Mouse (Mus musculus) mature B cell (primary cell): ENCODE data around the gene Inf2.

Experiments used
- in situ Hi-C: fragments of 300-500 bp; cut with MboI; formaldehyde crosslinking; loops from 2 replicates; pipeline ENCODE4 v1.14.3; 2019

The Inf2 gene

DNA sequence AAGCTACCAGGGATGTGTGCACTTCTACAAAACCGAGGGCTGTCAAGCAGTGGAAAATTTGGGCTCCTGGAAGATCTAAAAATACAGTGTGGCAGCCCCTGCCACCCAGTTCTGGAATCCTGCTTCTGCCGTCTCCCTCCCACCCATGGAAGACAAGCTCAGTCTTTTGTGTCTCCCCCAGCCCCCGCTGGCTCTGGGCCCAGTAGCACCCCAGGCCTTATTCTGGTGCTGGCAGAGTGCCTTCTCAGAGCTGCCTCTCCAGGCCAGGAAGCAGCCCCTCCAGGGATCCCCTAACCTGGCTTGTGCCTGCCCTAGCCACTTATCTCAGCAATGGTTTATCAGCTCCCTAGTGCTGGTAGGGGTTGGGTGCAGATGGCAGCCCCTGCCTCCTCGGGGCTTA is 6.4 kb downstream of the Inf2 start:
- in situ Hi-C loops: no loop called here

DNA sequence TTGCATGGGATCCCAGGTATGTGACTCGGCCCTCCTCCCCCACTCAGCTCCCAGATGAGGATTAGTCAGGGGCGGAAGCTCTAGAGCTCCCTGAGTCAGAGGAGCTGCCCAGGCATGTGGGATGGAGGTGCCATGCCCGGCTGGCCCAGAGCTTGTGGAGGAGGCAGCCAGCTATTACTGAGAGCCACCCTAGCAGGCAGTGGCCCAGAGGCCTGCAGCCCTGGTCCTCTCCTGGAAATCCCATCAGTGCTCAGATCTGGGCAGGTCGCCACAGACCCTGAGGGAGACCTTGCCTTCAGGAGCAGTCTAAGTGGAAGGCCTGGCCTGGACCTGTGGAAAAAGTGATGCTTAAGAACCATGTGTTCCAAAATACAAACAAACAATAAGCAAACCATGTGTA is 7.0 kb downstream of the Inf2 start:
- in situ Hi-C loops: no loop called here

GRCm38 (mm10) chr12:112596454-112596853 is 7.9 kb downstream of the Inf2 start:
- in situ Hi-C loops: no loop called here

DNA sequence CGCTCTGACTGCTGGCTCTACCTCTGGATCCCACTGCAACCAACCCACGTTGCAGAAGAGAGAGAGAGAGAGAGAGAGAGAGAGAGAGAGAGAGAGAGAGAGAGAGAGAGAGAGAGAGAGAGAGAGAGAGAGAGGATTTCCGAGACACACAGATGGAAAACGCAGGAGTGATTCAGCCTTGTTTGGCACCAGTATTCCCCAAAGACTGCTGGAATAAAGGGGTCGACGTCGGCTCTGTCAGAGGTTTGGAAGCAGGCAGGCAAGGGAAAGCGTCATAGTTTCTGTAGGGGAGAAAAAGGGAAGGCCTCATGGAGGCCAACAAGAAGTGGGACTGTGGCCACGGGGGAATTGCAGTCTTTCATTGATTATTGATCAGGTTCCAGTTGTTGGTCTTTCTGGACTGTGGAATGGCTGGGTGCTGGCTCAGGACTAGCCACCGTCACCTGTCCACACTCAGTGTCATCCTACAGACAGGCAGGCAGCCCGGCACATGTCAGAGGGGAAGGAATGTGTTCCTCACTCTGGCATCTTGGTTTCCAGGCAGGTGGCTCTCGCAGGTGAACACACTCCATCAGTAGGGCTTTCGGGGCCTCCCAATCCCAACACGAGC is 8.4 kb downstream of the Inf2 start:
- in situ Hi-C loops: no loop called here

- in situ Hi-C loops: no loop called here
These were observed 9.0 kb downstream of the Inf2 start for GRCm38 (mm10) chr12:112597618-112598017.

- in situ Hi-C loops: no loop called here
These were observed 10.6 kb downstream of the Inf2 start for GRCm38 (mm10) chr12:112599198-112599597.

DNA sequence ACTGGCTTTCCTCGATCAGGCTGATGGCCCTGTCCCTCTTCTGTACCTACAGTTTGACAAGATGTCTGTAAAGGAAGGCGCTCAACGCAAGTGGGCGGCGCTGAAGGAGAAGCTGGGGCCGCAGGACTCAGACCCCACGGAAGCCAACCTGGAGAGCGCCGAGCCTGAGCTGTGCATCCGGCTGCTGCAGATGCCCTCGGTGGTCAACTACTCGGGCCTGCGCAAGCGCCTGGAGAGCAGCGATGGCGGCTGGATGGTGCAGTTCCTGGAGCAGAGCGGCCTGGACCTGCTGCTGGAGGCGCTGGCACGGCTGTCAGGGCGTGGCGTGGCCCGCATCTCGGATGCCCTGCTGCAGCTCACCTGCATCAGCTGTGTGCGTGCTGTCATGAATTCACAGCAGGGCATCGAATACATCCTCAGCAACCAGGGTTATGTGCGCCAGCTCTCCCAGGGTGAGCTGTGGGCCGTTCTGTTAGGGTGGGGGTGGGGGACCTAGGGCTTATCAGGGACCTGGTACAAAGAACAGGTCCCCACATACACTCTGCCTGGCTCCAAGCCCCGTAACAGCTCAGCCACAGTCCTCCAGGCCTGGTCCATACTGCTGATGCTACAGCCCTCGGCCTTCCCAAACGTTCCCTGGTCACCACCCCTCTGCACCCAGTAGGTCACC is 11.5 kb downstream of the Inf2 start:
- in situ Hi-C loops: no loop called here

- in situ Hi-C loops: no loop called here
These were observed 15.4 kb downstream of the Inf2 start for GRCm38 (mm10) chr12:112604022-112604421.

GRCm38 (mm10) chr12:112604709-112605649 is 16.4 kb downstream of the Inf2 start:
- in situ Hi-C loops: no loop called here

DNA sequence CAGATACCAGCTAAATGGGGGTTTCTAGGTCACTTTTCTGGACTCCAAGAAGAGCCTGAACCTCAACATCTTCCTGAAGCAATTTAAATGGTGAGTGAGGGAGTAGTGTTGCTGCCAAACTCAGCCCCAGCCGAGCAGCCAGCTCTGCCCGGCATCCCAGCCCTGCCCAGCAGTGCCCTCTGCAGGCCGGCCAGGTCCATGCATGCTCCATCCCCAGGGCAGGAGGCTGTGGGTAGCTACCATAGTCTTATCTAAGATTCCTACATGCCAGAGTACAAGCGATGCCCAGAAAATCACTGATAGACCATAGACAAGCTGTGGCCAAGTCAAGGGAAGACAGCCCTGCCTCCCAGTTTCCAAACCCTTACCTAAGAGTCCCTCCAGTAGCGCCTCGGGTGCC is 17.2 kb downstream of the Inf2 start:
- in situ Hi-C loops: no loop called here

GRCm38 (mm10) chr12:112606998-112607397 is 18.4 kb downstream of the Inf2 start:
- in situ Hi-C loops: no loop called here

- in situ Hi-C loops: no loop called here
These were observed 20.4 kb downstream of the Inf2 start for GRCm38 (mm10) chr12:112609031-112609430.

DNA sequence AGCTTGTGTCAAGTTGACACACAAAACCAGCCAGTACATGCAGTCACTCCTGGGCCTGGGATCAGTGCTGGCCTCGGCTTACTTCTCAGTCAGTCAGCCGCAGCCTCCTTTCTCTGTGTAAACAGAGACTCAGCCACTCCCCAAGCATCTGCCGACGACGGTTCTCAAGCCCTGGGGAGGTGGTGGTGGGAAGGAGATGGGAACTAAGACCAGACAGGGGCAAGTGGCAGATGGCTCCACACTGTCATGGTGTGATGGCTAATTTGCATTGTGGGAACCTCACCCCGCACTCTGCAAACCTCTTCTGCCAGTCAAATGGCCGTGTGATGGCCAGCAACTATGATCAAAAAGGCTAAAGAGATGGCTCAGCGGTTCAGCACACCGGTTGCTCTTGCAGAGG is 28.1 kb downstream of the Inf2 start:
- in situ Hi-C loops: loop anchor here (5.0 kb wide), 1 partner anchor 64 kb away; no protein-coding TSS in a partner anchor

DNA sequence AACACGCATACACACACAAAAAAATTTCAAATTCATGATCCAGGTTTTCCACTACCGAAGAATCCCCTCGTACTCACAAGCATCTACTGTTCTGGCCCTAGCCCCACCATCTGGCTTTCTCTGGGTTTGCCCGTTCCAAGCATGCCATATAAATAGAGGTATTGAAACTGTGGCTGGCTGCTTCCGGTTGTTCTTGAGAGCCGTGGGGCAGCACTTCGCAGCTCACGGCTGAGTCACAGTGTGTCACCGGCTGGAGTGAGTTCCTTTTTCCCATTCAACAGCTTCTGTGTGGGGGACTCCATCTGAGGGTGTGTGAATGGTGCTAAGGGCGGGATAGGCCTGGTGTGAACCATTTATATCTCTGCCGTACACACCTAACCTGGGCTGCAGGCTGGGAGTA is 28.6 kb downstream of the Inf2 start:
- in situ Hi-C loops: loop anchor here (5.0 kb wide), 1 partner anchor 65 kb away; no protein-coding TSS in a partner anchor

- in situ Hi-C loops: loop anchor here (5.0 kb wide), 1 partner anchor 66 kb away; no protein-coding TSS in a partner anchor
These were observed 29.4 kb downstream of the Inf2 start for GRCm38 (mm10) chr12:112617898-112618380.

DNA sequence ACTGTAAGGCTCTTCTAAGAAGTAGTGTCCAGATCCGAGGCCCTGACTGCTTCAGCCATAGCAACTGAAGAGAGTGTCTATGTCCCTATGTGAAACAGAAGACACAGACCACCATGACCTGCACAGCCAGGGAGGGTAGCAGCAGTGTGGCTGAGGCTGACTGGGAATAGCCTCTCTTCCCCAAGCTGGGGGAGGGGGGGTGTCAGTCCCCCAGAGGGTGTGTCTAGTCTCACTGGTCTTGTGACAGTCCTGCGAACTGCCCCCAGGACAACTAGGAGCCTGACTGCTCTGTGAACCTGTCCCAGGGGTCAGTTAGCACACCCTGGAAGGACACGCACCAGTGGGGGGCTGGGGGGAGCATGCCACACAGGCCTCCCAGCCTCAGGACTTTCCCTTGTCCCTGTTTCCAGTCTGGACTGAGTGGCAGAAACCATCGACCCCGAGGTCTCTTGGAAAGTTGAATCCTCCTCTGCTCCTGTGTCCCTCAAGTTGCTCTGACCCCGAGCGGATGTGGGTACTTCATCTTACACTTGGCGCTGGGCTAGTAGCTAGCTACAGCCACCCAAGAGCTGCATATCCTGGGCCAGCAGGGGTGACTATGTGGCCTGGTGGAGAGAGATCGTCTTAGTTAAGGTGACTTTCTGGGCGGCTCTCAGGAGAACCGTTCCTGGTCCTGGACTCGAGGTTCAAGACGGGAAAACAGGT is 30.5 kb downstream of the Inf2 start:
- in situ Hi-C loops: loop anchor here (5.0 kb wide), 1 partner anchor 67 kb away; no protein-coding TSS in a partner anchor

DNA sequence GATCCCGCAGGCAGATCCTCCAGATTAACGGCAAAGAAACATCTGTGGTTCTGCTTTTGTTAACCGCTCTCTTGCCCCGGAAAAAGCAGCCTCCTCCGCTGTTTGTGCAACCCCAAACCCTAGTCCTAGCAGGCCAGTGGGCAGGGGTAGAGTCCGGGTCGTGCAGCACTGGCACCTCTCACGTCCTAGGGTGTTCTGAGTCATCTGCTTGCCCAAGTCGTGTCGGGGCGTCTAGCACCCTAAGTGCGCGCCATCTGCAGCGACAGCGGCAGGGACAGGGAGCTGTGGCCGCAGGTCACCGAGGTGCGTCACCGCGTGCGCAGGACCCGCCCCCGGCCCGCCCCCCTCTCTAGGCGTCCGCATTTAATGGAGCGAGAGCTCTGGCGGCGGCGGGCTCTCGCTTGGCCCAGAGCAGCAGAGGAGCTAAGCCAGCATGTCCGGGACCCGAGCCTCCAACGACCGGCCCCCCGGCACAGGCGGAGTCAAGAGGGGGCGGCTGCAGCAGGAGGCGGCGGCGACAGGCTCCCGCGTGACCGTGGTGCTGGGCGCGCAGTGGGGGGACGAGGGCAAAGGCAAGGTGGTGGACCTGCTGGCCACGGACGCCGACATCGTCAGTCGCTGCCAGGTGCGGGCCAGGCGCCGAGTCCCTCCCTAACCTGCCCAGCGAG is 31.2 kb downstream of the Inf2 start, which contains the start of gene Adssl1:
Gene Adssl1, plus strand, starts transcription at position 360 of the 668 bp plus-strand sequence.
- in situ Hi-C loops: loop anchor here (5.0 kb wide), 1 partner anchor 68 kb away; no protein-coding TSS in a partner anchor

GRCm38 (mm10) chr12:112620354-112621061 is 31.9 kb downstream of the Inf2 start:
- in situ Hi-C loops: no loop called here

GRCm38 (mm10) chr12:112621900-112622299 is 33.3 kb downstream of the Inf2 start:
- in situ Hi-C loops: no loop called here

- in situ Hi-C loops: no loop called here
These were observed 35.2 kb downstream of the Inf2 start for GRCm38 (mm10) chr12:112623742-112624141.
